Mouse (Mus musculus) hindbrain, postnatal 0 days (tissue): ENCODE results near the gene Mdga2. TPM values are rescaled to one million over a fixed set of nuclear protein-coding genes. Genes with fewer than 3 reads are reported as not detected.

ENCODE experiments used
- ATAC-seq: fragments of 200-750 bp; cut with Nextera tagmentation; 2 replicates; pipeline ENCODE4 v1.8.0; 2017; ENCODE audit warnings: mild to moderate bottlenecking, moderate TSS enrichment, moderate library complexity
- DNase-seq: peaks from one replicate; pipeline ENCODE4 v3.0.0-alpha.2; 2015; ENCODE audit warnings: low spot score
- H3K27ac ChIP-seq: fragments of 300-500 bp; sonication (generic); 2 replicates; pipeline ENCODE4 v1.5.1; 2014; ENCODE audit warnings: mild to moderate bottlenecking
- H3K27me3 ChIP-seq: fragments of 300-500 bp; sonication (generic); 2 replicates; pipeline ENCODE4 v1.6.1; 2014; ENCODE audit warnings: low read length, mixed read lengths; ENCODE audit not compliant: insufficient read depth
- H3K36me3 ChIP-seq: fragments of 300-500 bp; sonication (generic); 2 replicates; pipeline ENCODE4 v1.6.1; 2014; ENCODE audit warnings: low read length, mixed read lengths; ENCODE audit not compliant: insufficient read depth
- H3K4me1 ChIP-seq: fragments of 300-500 bp; sonication (generic); 2 replicates; pipeline ENCODE4 v1.6.1; 2014; ENCODE audit warnings: antibody characterized with exemption, low read length, mixed read lengths; ENCODE audit not compliant: insufficient read depth
- H3K4me2 ChIP-seq: fragments of 300-500 bp; sonication (generic); 2 replicates; pipeline ENCODE4 v1.6.1; 2014; ENCODE audit warnings: low read depth, mild to moderate bottlenecking, low read length, moderate library complexity, mixed read lengths
- H3K4me3 ChIP-seq: fragments of 300-500 bp; sonication (generic); 2 replicates; pipeline ENCODE4 v1.5.1; 2014; ENCODE audit warnings: low read length
- H3K9ac ChIP-seq: fragments of 300-500 bp; sonication (generic); replicated peaks from 2 replicates; pipeline ENCODE4 v1.6.1; 2014; ENCODE audit warnings: mild to moderate bottlenecking, low read length, moderate library complexity, mixed read lengths
- H3K9me3 ChIP-seq: fragments of 300-500 bp; sonication (generic); 2 replicates; pipeline ENCODE4 v1.6.1; 2016; ENCODE audit warnings: low read length, mixed read lengths
- CTCF ChIP-seq: IDR thresholded peaks from 2 replicates; pipeline ENCODE4 v1.5.1; 2016; ENCODE audit warnings: antibody characterized with exemption, control low read depth, low read depth
- WGBS: fragments of 180-500 bp; shearing (Covaris S2); extraction: QIAGEN DNeasy Blood & Tissue Kit; methylation state at CpG from one replicate; pipeline ENCODE4 v1.1.7; 2014; 5-methylcytosine and 5-hydroxymethylcytosine counted together
- polyA plus RNA-seq: library from polyadenylated mRNA; unstranded; fragments of >200 nt; fragmentation: Nextera tagmentation; extraction: Ambion mirVana; gene quantifications from 2 replicates; pipeline ENCODE4 v1.2.1, GENCODE M21; 2015
- total RNA-seq: library from RNA; depleted of rRNA; stranded (reverse); fragments of >200 nt; gene quantifications from 2 replicates; pipeline ENCODE4 v1.2.3, GENCODE M21; 2014

Mdga2 gene
- total and polyA plus RNA-seq, 2 experiments from 2014 or later = 44.9 to 57.3 TPM

GRCm38 (mm10) chr12:66556178-66556820 lies 666.0 kb downstream of the Mdga2 start:
- DNase-seq (peak; percentile 20), ATAC-seq (peak; percentile 79; the same call in 1 of the 2 replicates)
- WGBS = 36% methylated on average over 2 of the region's 2 CpGs

GRCm38 (mm10) chr12:66524973-66525372 lies 697.4 kb downstream of the Mdga2 start:
- ATAC-seq = no peak
- no peak for TF ChIP-seq CTCF
- H3K9me3 ChIP-seq = 0 out of 2 replicates have a peak, but pooled peaks cover 2% of the 10 kb centered on the region
- H3K27ac ChIP-seq = no peak overlapping the region
- DNase-seq = peak; percentile 4
- H3K4me2 ChIP-seq = no peak overlapping the region
- H3K4me1 ChIP-seq = no peaks in the 10 kb centered on the region
- H3K9ac ChIP-seq = no peak overlapping the region
- no peaks in the 10 kb centered on the region for H3K36me3 ChIP-seq
- H3K4me3 ChIP-seq = no peak overlapping the region
- WGBS = 17% methylated on average over 2 of the region's 2 CpGs
- H3K27me3 ChIP-seq = no peaks in the 10 kb centered on the region

More at GRCm38 (mm10) chr12:66556178-66556820, 666.0 kb downstream of the Mdga2 start:
- Histone ChIP-seq H3K9me3 (no peaks in the 10 kb centered on the region), H3K27me3 (no peaks in the 10 kb centered on the region), H3K36me3 (no peaks in the 10 kb centered on the region), H3K4me3 (no peak overlapping the region), H3K4me2 (0 out of 2 replicates have a peak overlapping the region, but pooled peaks have one; percentile 5), H3K4me1 (no peaks in the 10 kb centered on the region), H3K9ac (no peak overlapping the region), H3K27ac (no peak overlapping the region)
- no peak for TF ChIP-seq CTCF

- WGBS = 74% methylated on average over 4 of the region's 4 CpGs
- Histone ChIP-seq H3K4me1 (no peaks in the 10 kb centered on the region), H3K36me3 (no peaks in the 10 kb centered on the region), H3K4me2 (no peak overlapping the region), H3K9ac (no peak overlapping the region), H3K9me3 (no peaks in the 10 kb centered on the region), H3K27ac (no peak overlapping the region), H3K27me3 (no peaks in the 10 kb centered on the region), H3K4me3 (no peak overlapping the region)
- ATAC-seq (no peak), DNase-seq (peak; percentile 6)
- no peak for TF ChIP-seq CTCF
Observed at GRCm38 (mm10) chr12:66499258-66499657, 723.1 kb downstream of the Mdga2 start.

GRCm38 (mm10) chr12:66470868-66471267 lies 751.5 kb downstream of the Mdga2 start:
- Histone ChIP-seq H3K9me3 (no peaks in the 10 kb centered on the region), H3K36me3 (no peaks in the 10 kb centered on the region), H3K4me1 (no peaks in the 10 kb centered on the region), H3K4me3 (no peak overlapping the region), H3K9ac (no peak overlapping the region), H3K27me3 (no peaks in the 10 kb centered on the region), H3K4me2 (peak overlapping the region; percentile 29), H3K27ac (peak overlapping the region; percentile 62; the same call in 1 of the 2 replicates)
- TF ChIP-seq CTCF = no peak
- DNase-seq (peak; percentile 79), ATAC-seq (0 out of 2 replicates have a peak, but pooled peaks have one; percentile 63)
- 27% methylated on average over 4 of the region's 4 CpGs for WGBS

- Histone ChIP-seq H3K9me3 (no peaks in the 10 kb centered on the region), H3K27ac (peak overlapping the region; percentile 62; the same call in 1 of the 2 replicates), H3K36me3 (no peaks in the 10 kb centered on the region), H3K4me2 (peak overlapping the region; percentile 29), H3K9ac (no peak overlapping the region), H3K4me1 (no peaks in the 10 kb centered on the region), H3K27me3 (no peaks in the 10 kb centered on the region), H3K4me3 (no peak overlapping the region)
- TF ChIP-seq CTCF = no peak
- ATAC-seq (peak; percentile 63; the same call in 1 of the 2 replicates), DNase-seq (peak; percentile 55)
- WGBS = 42% methylated on average over 8 of the region's 8 CpGs
Observed at GRCm38 (mm10) chr12:66470243-66470863, 752.0 kb downstream of the Mdga2 start.

- Histone ChIP-seq H3K9me3 (no peaks in the 10 kb centered on the region), H3K27ac (no peak overlapping the region), H3K9ac (no peak overlapping the region), H3K4me2 (no peak overlapping the region), H3K27me3 (no peaks in the 10 kb centered on the region), H3K4me1 (no peaks in the 10 kb centered on the region), H3K36me3 (no peaks in the 10 kb centered on the region), H3K4me3 (no peak overlapping the region)
- 93% methylated on average over 3 of the region's 3 CpGs for WGBS
- DNase-seq (no peak), ATAC-seq (no peak)
- no peak for TF ChIP-seq CTCF
Observed at GRCm38 (mm10) chr12:66465516-66465915, 756.8 kb downstream of the Mdga2 start.

DNA sequence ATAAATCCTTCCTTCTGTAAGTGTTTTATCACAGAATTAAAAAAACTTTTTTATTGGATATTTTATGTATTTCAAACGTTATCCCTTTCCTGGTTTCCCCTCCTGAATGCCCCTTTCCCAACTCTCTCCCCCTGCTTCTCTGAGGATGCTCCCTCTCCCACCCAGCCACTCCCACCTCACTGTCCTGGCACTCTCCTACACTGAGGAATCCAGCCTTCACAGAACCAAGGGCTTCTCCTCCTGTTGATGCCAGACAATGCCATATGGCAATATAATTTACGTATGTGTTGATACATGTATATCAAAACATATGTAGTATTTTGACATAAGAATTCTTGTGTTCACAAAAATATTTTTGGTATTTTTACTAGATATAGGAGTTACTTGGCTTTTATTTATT lies 779.0 kb downstream of the Mdga2 start:
- H3K27ac ChIP-seq = no peak overlapping the region
- TF ChIP-seq CTCF = no peak
- H3K36me3 ChIP-seq = no peaks in the 10 kb centered on the region
- no peak for ATAC-seq
- 60% methylated on average over 2 of the region's 2 CpGs for WGBS
- H3K4me2 ChIP-seq = no peak overlapping the region
- no peaks in the 10 kb centered on the region for H3K27me3 ChIP-seq
- DNase-seq = no peak
- no peak overlapping the region for H3K4me3 ChIP-seq
- H3K9me3 ChIP-seq = no peaks in the 10 kb centered on the region
- H3K9ac ChIP-seq = no peak overlapping the region
- H3K4me1 ChIP-seq = no peaks in the 10 kb centered on the region
